Mouse (Mus musculus) B cell, adult 2 months (primary cell): ENCODE results near the gene Ccnb1.
"Not testable (repeated sequence)": the region's sequence is repeated elsewhere in the genome, so short reads cannot be mapped to it uniquely, and the experiment has no call there.

Experiments used
- DNase-seq, 2 experiments: peaks; one replicate each; pipeline ENCODE4 v3.0.0; 2022

Gene Ccnb1

GRCm38 (mm10) chr13:100786414-100786867, at the start of gene Ccnb1:
Gene Ccnb1 (minus strand): TSS chr13:100786570.
- DNase-seq = peak; percentile 82 to 83

GRCm38 (mm10) chr13:100834777-100835176, 48.4 kb upstream of the Ccnb1 start:
- no peak for DNase-seq

GRCm38 (mm10) chr13:100833640-100834002, 47.3 kb upstream of the Ccnb1 start:
- no peak for DNase-seq

- peak; percentile 99 to 100 for DNase-seq
Observed at GRCm38 (mm10) chr13:100832741-100833639, 46.6 kb upstream of the Ccnb1 start, which contains the start of gene Slc30a5. Gene Slc30a5 (minus strand): TSS chr13:100833427.

- DNase-seq = peak in 1 of 2 experiments; percentile 16
Observed at GRCm38 (mm10) chr13:100832188-100832587, 45.8 kb upstream of the Ccnb1 start.

- no peak for DNase-seq
Observed at GRCm38 (mm10) chr13:100831123-100831522, 44.8 kb upstream of the Ccnb1 start.

GRCm38 (mm10) chr13:100825627-100826410, 39.4 kb upstream of the Ccnb1 start:
- no peak for DNase-seq

GRCm38 (mm10) chr13:100824916-100825315, 38.5 kb upstream of the Ccnb1 start:
- DNase-seq = peak in 1 of 2 experiments; percentile 20

- peak; percentile 62 to 72 for DNase-seq
Observed at GRCm38 (mm10) chr13:100824306-100824705, 37.9 kb upstream of the Ccnb1 start.

- peak in 1 of 2 experiments; percentile 21 for DNase-seq
Observed at GRCm38 (mm10) chr13:100823863-100824262, 37.5 kb upstream of the Ccnb1 start.

GRCm38 (mm10) chr13:100814451-100814850, 28.1 kb upstream of the Ccnb1 start:
- DNase-seq = no peak

- DNase-seq = no peak
Observed at GRCm38 (mm10) chr13:100805776-100806175, 19.4 kb upstream of the Ccnb1 start.

- DNase-seq = no peak
Observed at GRCm38 (mm10) chr13:100797171-100797570, 10.8 kb upstream of the Ccnb1 start.

- no peak for DNase-seq
Observed at GRCm38 (mm10) chr13:100789083-100789482, 2.7 kb upstream of the Ccnb1 start.

- DNase-seq = not testable (repeated sequence)
Observed at GRCm38 (mm10) chr13:100788057-100788456, 1.7 kb upstream of the Ccnb1 start.

GRCm38 (mm10) chr13:100787316-100788010, 1.1 kb upstream of the Ccnb1 start:
- DNase-seq = no peak

GRCm38 (mm10) chr13:100785806-100786413, 460 bp downstream of the Ccnb1 start:
- peak; percentile 17 to 20 for DNase-seq

GRCm38 (mm10) chr13:100777491-100777890, 8.9 kb downstream of the Ccnb1 start:
- DNase-seq = no peak

- DNase-seq = no peak
Observed at GRCm38 (mm10) chr13:100776710-100777109, 9.7 kb downstream of the Ccnb1 start.

GRCm38 (mm10) chr13:100776056-100776419, 10.3 kb downstream of the Ccnb1 start:
- no peak for DNase-seq

GRCm38 (mm10) chr13:100775252-100776055, 10.9 kb downstream of the Ccnb1 start, which contains the start of gene Cenph:
Gene Cenph (minus strand): TSS chr13:100775899.
- peak; percentile 88 for DNase-seq
